Mouse (Mus musculus) neural tube, embryonic 12.5 days (tissue): ENCODE measurements around the gene Crhr1. TPM values are rescaled to one million over a fixed set of nuclear protein-coding genes. Genes with fewer than 3 reads are reported as not detected.

ENCODE experiments used
- ATAC-seq: fragments of 200-750 bp; cut with Nextera tagmentation; 2 replicates; pipeline ENCODE4 v1.8.0; 2017; ENCODE audit warnings: low read depth, mild to moderate bottlenecking, moderate TSS enrichment, moderate library complexity; ENCODE audit not compliant: low FRiP score
- H3K27ac ChIP-seq: fragments of 300-500 bp; sonication (generic); 2 replicates; pipeline ENCODE4 v1.5.1; 2016
- H3K27me3 ChIP-seq: fragments of 300-500 bp; sonication (generic); replicated peaks from 2 replicates; pipeline ENCODE4 v1.6.1; 2016; ENCODE audit warnings: mild to moderate bottlenecking
- H3K36me3 ChIP-seq: fragments of 300-500 bp; sonication (generic); 2 replicates; pipeline ENCODE4 v1.6.1; 2016; ENCODE audit warnings: mild to moderate bottlenecking
- H3K4me1 ChIP-seq: fragments of 300-500 bp; sonication (generic); 2 replicates; pipeline ENCODE4 v1.6.1; 2016
- H3K4me2 ChIP-seq: fragments of 300-500 bp; sonication (generic); replicated peaks from 2 replicates; pipeline ENCODE4 v1.6.1; 2016; ENCODE audit warnings: mild to moderate bottlenecking
- H3K4me3 ChIP-seq: fragments of 300-500 bp; sonication (generic); 2 replicates; pipeline ENCODE4 v1.5.1; 2016
- H3K9ac ChIP-seq: fragments of 300-500 bp; sonication (generic); 2 replicates; pipeline ENCODE4 v1.6.1; 2016; ENCODE audit warnings: mild to moderate bottlenecking
- H3K9me3 ChIP-seq: fragments of 300-500 bp; sonication (generic); 2 replicates; pipeline ENCODE4 v1.6.1; 2016; ENCODE audit warnings: mild to moderate bottlenecking
- WGBS: fragments of 180-500 bp; shearing (Covaris S2); methylation state at CpG from one replicate; pipeline ENCODE4 v1.1.7; 2016; 5-methylcytosine and 5-hydroxymethylcytosine counted together
- polyA plus RNA-seq: library from polyadenylated mRNA; unstranded; fragments of >200 nt; fragmentation: Nextera tagmentation; extraction: Ambion mirVana; gene quantifications from 2 replicates; pipeline ENCODE4 v1.2.1, GENCODE M21; 2016

The Crhr1 gene
- polyA plus RNA-seq, 1 experiment from 2014 or later = 2.3 TPM

DNA sequence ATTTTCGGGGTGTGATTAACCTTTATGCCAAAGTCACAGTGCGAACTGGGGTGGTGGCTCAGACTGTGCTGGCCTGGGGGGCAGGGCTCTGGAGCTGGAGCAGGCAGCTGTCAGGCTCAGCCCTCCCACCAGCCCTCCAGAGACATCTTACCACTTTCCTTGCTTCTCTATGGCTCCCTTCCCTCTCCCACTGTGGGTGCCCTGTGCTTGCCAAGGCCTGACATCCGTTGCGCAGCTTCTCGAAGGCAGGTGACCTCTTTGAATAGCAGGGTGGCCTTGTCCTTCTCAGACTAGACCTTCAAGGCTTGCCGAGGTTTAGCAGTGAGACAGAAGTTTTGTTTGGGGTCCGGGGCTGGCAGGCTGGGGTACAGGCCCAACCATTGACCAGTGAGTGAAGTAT, 16.1 kb downstream of the Crhr1 start:
- peaks cover 5% of the 10 kb centered on the region; the same call in 1 of the 2 replicates for H3K9me3 ChIP-seq
- H3K4me3 ChIP-seq = no peak overlapping the region
- no peaks in the 10 kb centered on the region for H3K36me3 ChIP-seq
- no peaks in the 10 kb centered on the region for H3K27me3 ChIP-seq
- H3K4me2 ChIP-seq = no peak overlapping the region
- no peak for ATAC-seq
- H3K9ac ChIP-seq = no peak overlapping the region
- H3K27ac ChIP-seq = no peak overlapping the region
- H3K4me1 ChIP-seq = no peaks in the 10 kb centered on the region
- WGBS = 75% methylated on average over 7 of the region's 7 CpGs

DNA sequence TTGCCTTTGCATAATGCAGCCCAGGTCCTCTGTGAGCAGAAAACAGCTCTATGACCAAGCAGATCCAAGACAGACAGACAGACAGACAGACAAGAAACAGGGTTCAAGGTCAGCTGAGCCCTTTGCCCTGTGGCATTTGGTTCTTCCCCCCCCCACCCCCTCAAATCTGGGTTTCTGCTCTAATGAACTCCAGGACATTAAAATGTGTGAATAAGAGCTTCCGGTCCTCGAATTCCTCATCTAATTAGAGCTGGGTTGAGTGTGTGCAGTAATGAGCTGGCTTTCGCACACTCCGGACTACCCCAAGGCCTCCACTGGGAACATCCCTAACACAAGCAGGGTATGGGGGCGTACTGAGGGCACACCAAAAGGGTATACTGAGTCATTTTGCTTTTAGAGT, 18.3 kb downstream of the Crhr1 start:
- Histone ChIP-seq H3K27ac (no peak overlapping the region), H3K4me2 (no peak overlapping the region), H3K4me1 (peaks cover 8% of the 10 kb centered on the region), H3K4me3 (no peak overlapping the region), H3K27me3 (no peaks in the 10 kb centered on the region), H3K36me3 (no peaks in the 10 kb centered on the region), H3K9ac (no peak overlapping the region), H3K9me3 (no peaks in the 10 kb centered on the region)
- ATAC-seq = no peak
- WGBS = 67% methylated on average over 5 of the region's 5 CpGs

DNA sequence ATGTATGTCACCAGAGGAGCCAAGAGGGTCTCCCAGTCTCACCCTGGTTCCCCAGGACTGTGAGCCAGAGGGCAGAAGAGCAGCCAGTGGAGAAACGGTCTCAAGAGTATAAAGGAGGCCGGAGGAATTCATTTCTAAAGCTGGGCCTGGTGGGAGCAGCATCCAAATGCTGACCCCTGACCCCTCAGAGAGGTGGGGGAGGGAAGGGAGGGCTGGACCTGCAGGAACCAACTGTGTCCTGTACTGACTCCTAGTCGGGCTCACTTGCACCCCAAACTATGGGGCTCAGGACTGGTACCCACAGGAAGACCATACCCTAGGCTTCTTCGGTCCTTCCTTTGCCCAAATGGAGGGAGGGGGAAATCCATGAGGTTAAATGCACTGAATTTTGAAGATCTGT, 21.7 kb downstream of the Crhr1 start:
- H3K4me2 ChIP-seq = no peak overlapping the region
- no peak overlapping the region for H3K27ac ChIP-seq
- 53% methylated on average over 4 of the region's 4 CpGs for WGBS
- H3K4me3 ChIP-seq = no peak overlapping the region
- no peaks in the 10 kb centered on the region for H3K9me3 ChIP-seq
- no peaks in the 10 kb centered on the region for H3K36me3 ChIP-seq
- H3K4me1 ChIP-seq = peaks cover 24% of the 10 kb centered on the region
- H3K9ac ChIP-seq = no peak overlapping the region
- ATAC-seq = no peak
- H3K27me3 ChIP-seq = 0 out of 2 replicates have a peak, but pooled peaks cover 3% of the 10 kb centered on the region

DNA sequence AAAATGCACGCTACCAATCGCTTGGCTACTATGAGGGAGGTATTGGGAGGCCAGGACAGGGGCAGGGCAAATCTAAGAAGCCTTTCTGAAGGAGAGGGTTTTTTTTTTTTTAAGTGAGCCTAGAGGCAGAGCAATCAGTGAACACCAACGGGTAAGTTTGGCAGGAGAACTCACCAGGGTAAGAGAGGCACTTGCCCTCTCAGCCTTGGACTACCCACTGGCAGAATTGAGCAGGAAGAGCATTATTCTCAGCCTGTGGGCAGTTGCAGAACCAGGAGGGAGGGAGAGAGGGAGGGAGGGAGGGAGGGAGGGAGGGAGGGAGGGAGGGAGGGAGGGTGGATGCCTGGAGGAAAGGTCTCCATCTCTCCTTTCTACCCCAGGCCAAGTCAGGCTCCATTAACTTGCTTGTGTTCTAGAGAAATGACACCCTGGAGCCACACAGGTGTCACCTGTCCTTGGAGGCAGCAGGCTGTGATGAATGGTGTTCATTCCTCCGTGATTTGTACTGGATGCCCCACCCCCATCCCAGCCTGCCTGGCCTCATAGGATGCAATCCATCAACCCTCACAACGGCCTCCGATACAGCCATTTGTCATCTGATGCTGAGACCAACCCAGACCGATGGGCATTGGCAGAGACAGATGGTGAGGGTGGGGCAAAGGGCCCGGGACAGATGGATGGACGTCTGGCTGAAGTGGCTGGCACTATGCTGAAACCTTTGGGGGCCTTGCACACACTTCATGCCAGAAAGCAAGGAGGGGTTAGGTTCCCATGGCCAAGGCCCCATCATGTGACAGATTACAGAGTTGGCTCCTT, 22.4 kb downstream of the Crhr1 start:
- Histone ChIP-seq H3K4me2 (no peak overlapping the region), H3K4me1 (peaks cover 24% of the 10 kb centered on the region), H3K9ac (no peak overlapping the region), H3K4me3 (no peak overlapping the region), H3K9me3 (no peaks in the 10 kb centered on the region), H3K36me3 (no peaks in the 10 kb centered on the region), H3K27ac (no peak overlapping the region), H3K27me3 (0 out of 2 replicates have a peak, but pooled peaks cover 3% of the 10 kb centered on the region)
- 29% methylated on average over 9 of the region's 9 CpGs for WGBS
- peak; percentile 31; the same call in 1 of the 2 replicates for ATAC-seq

DNA sequence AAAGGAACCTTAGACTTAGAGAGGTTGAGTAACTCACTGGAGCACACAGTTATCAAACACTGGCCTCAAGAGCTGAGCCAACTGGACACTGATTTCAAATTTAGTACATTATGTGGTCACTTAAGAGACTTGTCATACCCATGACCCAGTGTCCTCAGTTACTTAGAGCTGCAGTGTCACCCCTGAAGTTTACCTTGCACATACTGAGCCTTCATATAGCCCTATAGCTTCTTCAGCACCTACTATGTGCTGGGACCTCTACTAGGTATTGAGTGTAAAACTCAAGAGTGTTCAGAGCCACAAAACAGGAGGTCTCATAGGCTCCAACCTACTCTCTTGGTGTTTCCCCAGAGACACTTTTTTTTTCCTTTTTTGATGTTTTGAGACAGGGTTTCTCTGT, 23.2 kb downstream of the Crhr1 start:
- H3K27me3 ChIP-seq = 0 out of 2 replicates have a peak, but pooled peaks cover 3% of the 10 kb centered on the region
- no peak overlapping the region for H3K4me3 ChIP-seq
- no peak for ATAC-seq
- no peak overlapping the region for H3K4me2 ChIP-seq
- no peaks in the 10 kb centered on the region for H3K9me3 ChIP-seq
- H3K9ac ChIP-seq = no peak overlapping the region
- no peak overlapping the region for H3K27ac ChIP-seq
- H3K36me3 ChIP-seq = no peaks in the 10 kb centered on the region
- peaks cover 24% of the 10 kb centered on the region for H3K4me1 ChIP-seq

DNA sequence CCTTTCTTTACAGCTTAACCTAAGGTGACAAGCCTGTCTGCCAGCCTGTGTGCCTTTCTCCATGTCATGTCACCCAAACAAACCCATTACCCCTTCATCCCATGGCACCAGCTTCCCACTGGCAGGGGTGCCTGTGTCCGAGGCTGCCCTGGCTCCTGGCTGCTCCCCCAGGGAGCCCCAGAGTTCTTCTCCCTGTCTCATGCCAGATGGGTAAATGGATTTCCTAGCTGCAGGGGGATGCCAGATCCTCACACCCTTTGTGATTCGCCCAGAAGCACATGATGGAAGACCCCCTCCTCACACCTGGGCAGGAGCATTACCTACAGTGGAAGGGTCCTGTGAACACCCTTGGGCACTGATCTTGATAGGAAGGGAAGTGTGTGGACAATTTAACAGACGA, 23.7 kb downstream of the Crhr1 start:
- Histone ChIP-seq H3K9me3 (no peaks in the 10 kb centered on the region), H3K27ac (no peak overlapping the region), H3K4me2 (no peak overlapping the region), H3K36me3 (no peaks in the 10 kb centered on the region), H3K4me3 (no peak overlapping the region), H3K4me1 (peaks cover 24% of the 10 kb centered on the region), H3K27me3 (0 out of 2 replicates have a peak, but pooled peaks cover 3% of the 10 kb centered on the region), H3K9ac (no peak overlapping the region)
- ATAC-seq = no peak
- 72% methylated on average over 3 of the region's 3 CpGs for WGBS

DNA sequence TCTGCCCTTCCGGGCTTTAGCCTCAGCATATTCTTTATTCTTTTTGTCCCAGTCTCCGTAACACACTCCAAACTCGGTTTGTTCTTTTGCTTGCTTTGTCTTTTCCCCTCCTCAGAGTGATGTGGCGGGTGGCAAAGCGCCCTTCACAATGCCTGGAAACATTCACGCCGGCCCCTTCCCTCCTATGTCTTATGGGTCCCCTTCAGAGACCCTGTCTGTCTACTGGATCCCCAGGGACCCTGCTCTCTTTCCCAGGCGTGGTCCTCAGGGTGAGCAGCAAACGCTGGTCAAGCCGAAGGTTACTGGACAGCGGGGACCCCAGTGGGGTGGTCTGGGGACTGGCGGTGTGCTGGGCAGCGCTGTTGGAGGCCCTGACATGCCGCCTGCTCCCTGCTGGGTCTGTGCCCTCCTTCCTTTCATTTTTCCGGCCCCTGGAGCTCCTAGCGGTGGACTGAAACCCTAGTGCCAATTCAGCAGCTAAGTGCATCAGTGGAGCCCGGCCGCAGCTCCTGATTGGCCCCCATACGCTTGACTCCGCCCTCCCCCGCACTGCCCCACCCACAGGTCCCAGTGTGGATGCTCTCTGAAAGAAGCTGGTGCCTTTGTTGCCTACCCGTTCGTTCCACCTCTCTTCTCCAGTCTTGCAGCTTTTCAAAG, 25.1 kb downstream of the Crhr1 start:
- peak overlapping the region; percentile 66 for H3K9ac ChIP-seq
- H3K4me1 ChIP-seq = peaks cover 24% of the 10 kb centered on the region
- H3K4me2 ChIP-seq = peak overlapping the region; percentile 83
- H3K36me3 ChIP-seq = no peaks in the 10 kb centered on the region
- H3K9me3 ChIP-seq = no peaks in the 10 kb centered on the region
- 0 out of 2 replicates have a peak, but pooled peaks cover 3% of the 10 kb centered on the region for H3K27me3 ChIP-seq
- peak overlapping the region; percentile 35 for H3K4me3 ChIP-seq
- ATAC-seq = peak; percentile 95
- 3% methylated on average over 23 of the region's 23 CpGs for WGBS
- peak overlapping the region; percentile 76 for H3K27ac ChIP-seq

DNA sequence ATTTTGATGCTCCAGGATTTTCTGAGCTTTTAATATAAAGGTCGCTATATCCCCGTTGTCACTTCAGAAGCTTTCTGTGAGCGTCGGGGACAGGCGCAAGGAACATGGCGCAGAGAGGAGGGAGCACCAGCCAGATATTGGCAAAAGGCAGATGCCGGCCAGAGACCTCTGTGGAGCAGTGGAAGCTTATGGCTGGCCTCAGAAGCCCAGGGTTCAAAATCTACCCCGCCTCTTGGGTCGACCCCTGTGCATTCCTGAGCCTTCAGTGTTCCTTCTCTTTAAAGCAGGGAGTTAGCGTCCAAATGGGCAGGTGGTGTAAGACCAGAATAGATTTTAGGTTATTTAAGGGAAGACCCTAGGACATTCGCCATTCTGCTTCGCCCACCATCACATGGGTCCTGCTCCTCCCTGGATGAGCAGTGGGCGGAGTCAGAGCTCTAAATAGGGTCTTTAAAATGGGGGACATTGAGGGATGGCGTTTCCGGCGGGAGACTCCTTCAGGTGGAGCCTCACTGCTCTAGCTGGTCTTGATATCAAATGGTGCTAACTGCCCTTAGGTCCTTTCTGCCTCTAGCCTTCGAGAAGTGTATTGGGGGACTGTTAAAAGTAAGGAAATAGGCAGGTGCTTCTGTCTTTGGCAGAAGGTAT, 25.7 kb downstream of the Crhr1 start:
- no peaks in the 10 kb centered on the region for H3K9me3 ChIP-seq
- ATAC-seq = peak; percentile 44
- peak overlapping the region; percentile 83 for H3K4me2 ChIP-seq
- H3K4me3 ChIP-seq = peak overlapping the region; percentile 35
- H3K4me1 ChIP-seq = peaks cover 24% of the 10 kb centered on the region
- 4% methylated on average over 17 of the region's 17 CpGs for WGBS
- no peaks in the 10 kb centered on the region for H3K36me3 ChIP-seq
- H3K27ac ChIP-seq = peak overlapping the region; percentile 62; the same call in 1 of the 2 replicates
- 0 out of 2 replicates have a peak, but pooled peaks cover 3% of the 10 kb centered on the region for H3K27me3 ChIP-seq
- H3K9ac ChIP-seq = peak overlapping the region; percentile 47

DNA sequence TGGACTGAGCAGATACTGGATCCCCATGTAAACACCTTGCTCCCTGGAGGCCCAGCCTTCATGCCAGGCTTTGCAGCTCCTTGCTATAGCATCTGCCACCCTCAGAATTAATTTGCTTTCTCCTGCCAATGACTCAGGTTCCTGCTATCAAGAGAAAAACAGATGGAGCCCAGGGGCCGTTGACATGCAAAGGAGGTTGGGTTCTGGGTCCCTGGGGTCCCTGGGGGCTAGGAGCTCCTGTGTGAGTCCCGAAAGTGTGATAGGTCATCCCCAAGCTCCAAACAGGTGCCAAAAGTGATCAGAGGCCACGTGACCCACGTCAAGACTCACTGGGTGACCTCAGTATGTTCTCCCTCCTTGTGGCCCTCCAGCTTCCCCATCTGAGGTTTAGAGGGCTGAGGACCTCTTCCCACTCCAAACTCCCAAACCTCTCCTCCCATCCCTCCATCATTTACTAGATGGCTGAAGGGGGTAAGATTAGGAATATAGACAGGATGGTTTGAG, 27.2 kb downstream of the Crhr1 start:
- H3K9ac ChIP-seq = no peak overlapping the region
- no peaks in the 10 kb centered on the region for H3K9me3 ChIP-seq
- no peak overlapping the region for H3K4me2 ChIP-seq
- 81% methylated on average over 4 of the region's 4 CpGs for WGBS
- peaks cover 24% of the 10 kb centered on the region for H3K4me1 ChIP-seq
- H3K27me3 ChIP-seq = 0 out of 2 replicates have a peak, but pooled peaks cover 3% of the 10 kb centered on the region
- no peaks in the 10 kb centered on the region for H3K36me3 ChIP-seq
- no peak overlapping the region for H3K4me3 ChIP-seq
- no peak overlapping the region for H3K27ac ChIP-seq
- ATAC-seq = no peak

DNA sequence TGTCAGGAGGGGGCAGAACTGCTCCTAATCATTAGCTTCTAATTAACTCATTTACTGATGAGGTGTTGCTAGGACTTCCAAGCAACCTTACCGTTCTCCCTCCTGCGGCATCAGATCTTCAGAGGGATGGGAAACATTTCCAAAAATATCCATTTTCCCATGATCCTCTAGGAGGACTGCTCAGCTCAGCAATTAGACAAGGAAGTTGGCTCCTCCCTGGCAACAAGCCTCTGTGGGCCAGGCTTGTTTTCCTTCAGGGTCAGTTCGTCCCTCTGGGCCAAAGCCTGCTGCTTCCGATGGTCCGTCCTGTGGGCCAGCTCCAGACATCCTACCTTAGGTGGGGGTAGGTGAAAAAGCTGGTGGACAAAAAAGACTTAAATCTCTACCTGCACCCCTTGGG, 28.5 kb downstream of the Crhr1 start:
- Histone ChIP-seq H3K4me3 (no peak overlapping the region), H3K9ac (no peak overlapping the region), H3K27ac (no peak overlapping the region), H3K4me2 (no peak overlapping the region), H3K27me3 (0 out of 2 replicates have a peak, but pooled peaks cover 3% of the 10 kb centered on the region), H3K4me1 (peaks cover 16% of the 10 kb centered on the region), H3K36me3 (no peaks in the 10 kb centered on the region), H3K9me3 (no peaks in the 10 kb centered on the region)
- no peak for ATAC-seq
- 89% methylated on average over 5 of the region's 5 CpGs for WGBS

DNA sequence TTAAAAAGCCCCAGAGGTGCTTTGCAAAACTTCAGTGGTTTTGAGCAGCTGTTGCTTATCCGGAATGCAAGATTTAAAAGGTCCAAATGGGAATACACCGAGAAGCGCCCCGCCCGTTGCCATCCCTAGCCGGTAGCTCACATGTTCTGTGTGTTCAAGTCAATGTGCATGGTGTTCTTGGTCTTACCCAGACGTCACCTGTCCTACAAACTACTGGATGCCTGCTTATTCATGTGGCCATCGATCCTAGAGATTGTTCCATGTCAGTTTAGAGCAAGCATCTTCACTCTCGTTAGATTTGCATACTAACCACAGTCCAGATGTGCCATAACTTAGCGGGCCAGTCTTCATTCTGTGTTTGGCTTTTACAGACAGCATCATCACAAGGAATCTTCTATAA, 31.6 kb downstream of the Crhr1 start:
- H3K4me1 ChIP-seq = no peaks in the 10 kb centered on the region
- H3K4me2 ChIP-seq = no peak overlapping the region
- 89% methylated on average over 10 of the region's 10 CpGs for WGBS
- no peak overlapping the region for H3K4me3 ChIP-seq
- H3K27ac ChIP-seq = no peak overlapping the region
- no peak overlapping the region for H3K9ac ChIP-seq
- ATAC-seq = no peak
- H3K36me3 ChIP-seq = no peaks in the 10 kb centered on the region
- H3K9me3 ChIP-seq = no peaks in the 10 kb centered on the region
- no peaks in the 10 kb centered on the region for H3K27me3 ChIP-seq

DNA sequence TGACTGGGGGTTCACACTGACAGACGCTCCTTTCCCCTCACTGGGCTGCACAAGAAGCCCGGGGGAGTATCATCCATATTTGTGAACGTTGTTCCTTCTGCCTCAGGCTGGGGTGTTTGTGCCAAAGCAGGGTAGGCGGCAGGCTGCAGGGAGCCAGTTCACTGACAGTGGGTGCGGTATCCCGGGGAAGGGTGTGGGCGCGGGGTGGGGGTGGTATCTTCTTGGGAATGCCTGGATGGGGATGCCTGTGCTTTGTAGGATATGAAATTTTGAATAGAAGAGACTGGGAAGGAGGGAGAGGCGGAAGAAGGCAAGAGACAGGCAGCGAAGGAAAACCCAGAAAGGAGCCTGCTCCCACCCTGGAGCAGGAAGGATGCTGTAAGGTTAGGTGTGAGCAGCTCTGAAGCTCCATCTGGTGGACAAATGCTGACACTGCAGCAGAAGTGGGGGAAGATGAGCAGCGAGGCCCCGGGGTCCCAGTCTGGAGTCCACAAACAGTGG, 38.7 kb downstream of the Crhr1 start:
- Histone ChIP-seq H3K9ac (no peak overlapping the region), H3K4me2 (peak overlapping the region; percentile 25; the same call in 1 of the 2 replicates), H3K27ac (no peak overlapping the region), H3K27me3 (0 out of 2 replicates have a peak, but pooled peaks cover 3% of the 10 kb centered on the region), H3K36me3 (no peaks in the 10 kb centered on the region), H3K4me3 (no peak overlapping the region), H3K9me3 (no peaks in the 10 kb centered on the region), H3K4me1 (peaks cover 4% of the 10 kb centered on the region; the same call in 1 of the 2 replicates)
- WGBS = 33% methylated on average over 12 of the region's 12 CpGs
- ATAC-seq = 0 out of 2 replicates have a peak, but pooled peaks have one; percentile 25
